Mouse (Mus musculus): Measurements from ENCODE around the gene Spryd3.

GRCm38 (mm10) chr15:102074876-102075585, 61.0 kb downstream of the Spryd3 start:
- TF ChIP-seq CTCF (IDR thresholded peaks at IDR 0.05; ENCODE audit: insufficient read depth, low read length) (no peak), POLR2A (IDR thresholded peaks at IDR 0.05; ENCODE audit: borderline replicate concordance, extremely low read depth, low read depth, low read length) (no peak)
